Mouse (Mus musculus): ENCODE results near the gene Arhgap8. TPM values are rescaled to one million over a fixed set of nuclear protein-coding genes. Genes with fewer than 3 reads are reported as not detected.

The Arhgap8 gene
- total and polyA plus RNA-seq, 3 experiments: not detected

- TF ChIP-seq NRF1 (IDR thresholded peaks at IDR 0.05; ENCODE audit: insufficient read depth, low read depth, low read length, poor library complexity, severe bottlenecking) (no peak), SMC3 (IDR thresholded peaks at IDR 0.05; ENCODE audit: low read depth, low read length) (no peak), MAFK (IDR thresholded peaks at IDR 0.05; ENCODE audit: borderline replicate concordance, low read depth, low read length) (no peak), CHD2 (IDR thresholded peaks at IDR 0.05; ENCODE audit: low read length) (no peak), GATA1 (IDR thresholded peaks at IDR 0.05; ENCODE audit: low read depth, low read length) (no peak), POLR2AphosphoS2 (IDR thresholded peaks at IDR 0.05; ENCODE audit: low read length) (no peak), RAD21 (IDR thresholded peaks at IDR 0.05; ENCODE audit: low read depth, low read length) (no peak), JUND (IDR thresholded peaks at IDR 0.05; ENCODE audit: low read depth, low read length) (no peak), HCFC1 (IDR thresholded peaks at IDR 0.05; ENCODE audit: low read depth, low read length) (no peak), NELFE (IDR thresholded peaks at IDR 0.05; ENCODE audit: low read depth, low read length) (no peak)
- Histone ChIP-seq H3K36me3 (ENCODE audit: control insufficient read depth in 1 of 2, insufficient read depth in 2 of 2, low read length in 2 of 2) (no peaks in the 10 kb centered on the region), H3K9ac (ENCODE audit: control insufficient read depth, low read depth, low read length, poor library complexity, severe bottlenecking) (no peak overlapping the region), H3K27me3 (ENCODE audit: control insufficient read depth in 1 of 2, insufficient read depth in 2 of 2, low read length in 2 of 2) (no peaks in the 10 kb centered on the region), H3K79me2 (ENCODE audit: control insufficient read depth, insufficient read depth, low read length, poor library complexity) (no peaks in the 10 kb centered on the region), H3K27ac (ENCODE audit: control insufficient read depth, low read depth, low read length) (no peak overlapping the region), H3K4me1 (ENCODE audit: control insufficient read depth in 1 of 2, insufficient read depth in 2 of 2, low read length in 2 of 2) (no peaks in the 10 kb centered on the region), H3K4me3 (ENCODE audit: control insufficient read depth in 1 of 2, insufficient read depth in 1 of 2, low read depth in 2 of 2, low read length in 2 of 2) (no peak overlapping the region), H3K9me3 (replicated peaks; ENCODE audit: insufficient read depth, low read length) (no peaks in the 10 kb centered on the region)
- DNase-seq (ENCODE audit: low read depth, low spot score): no peak
These were observed 38.2 kb upstream of the Arhgap8 start for GRCm38 (mm10) chr15:84681455-84682193.

GRCm38 (mm10) chr15:84682206-84682605 is 37.6 kb upstream of the Arhgap8 start:
- H3K79me2 ChIP-seq (ENCODE audit: control insufficient read depth, insufficient read depth, low read length, poor library complexity): no peaks in the 10 kb centered on the region
- no peak for TF ChIP-seq ZNF384 (IDR thresholded peaks at IDR 0.05; ENCODE audit: low read depth, low read length)
- no peak for TF ChIP-seq ETS1 (IDR thresholded peaks at IDR 0.05; ENCODE audit: low read depth, low read length)
- no peak for TF ChIP-seq UBTF (IDR thresholded peaks at IDR 0.05; ENCODE audit: borderline replicate concordance, insufficient read depth, low read depth, low read length)
- no peak for TF ChIP-seq SMC3 (IDR thresholded peaks at IDR 0.05; ENCODE audit: low read depth, low read length)
- no peak for TF ChIP-seq GATA1 (IDR thresholded peaks at IDR 0.05; ENCODE audit: low read depth, low read length)
- H3K9me3 ChIP-seq (replicated peaks; ENCODE audit: insufficient read depth, low read length): no peaks in the 10 kb centered on the region
- no peaks in the 10 kb centered on the region for H3K4me1 ChIP-seq (ENCODE audit: control insufficient read depth in 1 of 2, insufficient read depth in 2 of 2, low read length in 2 of 2)
- H3K4me3 ChIP-seq (ENCODE audit: control insufficient read depth in 1 of 2, insufficient read depth in 1 of 2, low read depth in 2 of 2, low read length in 2 of 2): no peak overlapping the region
- no peaks in the 10 kb centered on the region for H3K27me3 ChIP-seq (ENCODE audit: control insufficient read depth in 1 of 2, insufficient read depth in 2 of 2, low read length in 2 of 2)
- H3K9ac ChIP-seq (ENCODE audit: control insufficient read depth, low read depth, low read length, poor library complexity, severe bottlenecking): no peak overlapping the region
- no peak for DNase-seq (ENCODE audit: low read depth, low spot score)
- no peaks in the 10 kb centered on the region for H3K36me3 ChIP-seq (ENCODE audit: control insufficient read depth in 1 of 2, insufficient read depth in 2 of 2, low read length in 2 of 2)
- no peak overlapping the region for H3K27ac ChIP-seq (ENCODE audit: control insufficient read depth, low read depth, low read length)

GRCm38 (mm10) chr15:84682821-84683220 is 37.0 kb upstream of the Arhgap8 start:
- Histone ChIP-seq H3K4me1 (ENCODE audit: control insufficient read depth in 1 of 2, insufficient read depth in 2 of 2, low read length in 2 of 2) (no peaks in the 10 kb centered on the region), H3K36me3 (ENCODE audit: control insufficient read depth in 1 of 2, insufficient read depth in 2 of 2, low read length in 2 of 2) (no peaks in the 10 kb centered on the region), H3K79me2 (ENCODE audit: control insufficient read depth, insufficient read depth, low read length, poor library complexity) (no peaks in the 10 kb centered on the region), H3K4me3 (ENCODE audit: control insufficient read depth in 1 of 2, insufficient read depth in 1 of 2, low read depth in 2 of 2, low read length in 2 of 2) (no peak overlapping the region), H3K9me3 (replicated peaks; ENCODE audit: insufficient read depth, low read length) (no peaks in the 10 kb centered on the region), H3K9ac (ENCODE audit: control insufficient read depth, low read depth, low read length, poor library complexity, severe bottlenecking) (no peak overlapping the region), H3K27me3 (ENCODE audit: control insufficient read depth in 1 of 2, insufficient read depth in 2 of 2, low read length in 2 of 2) (no peaks in the 10 kb centered on the region), H3K27ac (ENCODE audit: control insufficient read depth, low read depth, low read length) (no peak overlapping the region)
- DNase-seq (ENCODE audit: low read depth, low spot score): no peak
- TF ChIP-seq MXI1 (IDR thresholded peaks at IDR 0.05; ENCODE audit: low read depth, low read length) (no peak), SMC3 (IDR thresholded peaks at IDR 0.05; ENCODE audit: low read depth, low read length) (no peak), HCFC1 (IDR thresholded peaks at IDR 0.05; ENCODE audit: low read depth, low read length) (no peak)

All from MEL (cell line).